Mouse (Mus musculus): ENCODE measurements around the gene Edn1. TPM values are rescaled to one million over a fixed set of nuclear protein-coding genes. Genes with fewer than 3 reads are reported as not detected.

Edn1 gene
- polyA plus RNA-seq, 1 experiment from 2014 or later: 3.8 TPM

GRCm38 (mm10) chr13:42331104-42331503 lies 29.8 kb downstream of the Edn1 start:
- H3K4me3 ChIP-seq (replicated peaks): no peak overlapping the region
- H3K9me3 ChIP-seq: no peaks in the 10 kb centered on the region
- H3K4me1 ChIP-seq: no peaks in the 10 kb centered on the region
- no peaks in the 10 kb centered on the region for H3K36me3 ChIP-seq
- no peak for ATAC-seq (ENCODE audit: insufficient read depth, low FRiP score, low read depth)
- 89% methylated on average over 2 of the region's 2 CpGs for WGBS
- H3K9ac ChIP-seq: no peak overlapping the region
- H3K4me2 ChIP-seq: no peak overlapping the region
- H3K27me3 ChIP-seq (replicated peaks): no peaks in the 10 kb centered on the region
- no peak overlapping the region for H3K27ac ChIP-seq

DNA sequence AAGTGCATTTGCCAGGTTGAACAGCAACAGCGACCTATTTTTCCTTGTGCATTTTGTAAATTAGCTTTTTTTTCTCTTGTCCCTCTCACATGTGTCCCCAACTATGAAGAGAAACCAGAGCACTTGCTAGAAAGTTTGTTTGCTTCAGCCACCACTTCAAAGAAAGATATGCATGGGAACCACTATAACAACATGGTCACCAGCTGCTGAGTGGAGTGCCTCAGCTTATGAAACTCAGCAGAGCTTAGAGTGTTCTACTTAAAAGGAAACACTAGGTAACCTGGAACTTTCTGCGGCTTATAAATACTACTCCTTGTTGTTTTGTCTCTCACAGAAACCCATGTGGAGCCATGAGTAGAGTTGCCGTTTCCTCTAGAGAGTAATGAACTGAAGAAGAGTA lies 33.7 kb downstream of the Edn1 start:
- Histone ChIP-seq H3K9ac (no peak overlapping the region), H3K27ac (no peak overlapping the region), H3K4me1 (no peaks in the 10 kb centered on the region), H3K36me3 (no peaks in the 10 kb centered on the region), H3K9me3 (no peaks in the 10 kb centered on the region), H3K4me3 (replicated peaks) (no peak overlapping the region), H3K4me2 (no peak overlapping the region), H3K27me3 (replicated peaks) (no peaks in the 10 kb centered on the region)
- ATAC-seq (ENCODE audit: insufficient read depth, low FRiP score, low read depth): no peak
- 89% methylated on average over 3 of the region's 3 CpGs for WGBS

- 25% methylated on average over 4 of the region's 4 CpGs for WGBS
- no peak overlapping the region for H3K9ac ChIP-seq
- no peak overlapping the region for H3K4me3 ChIP-seq (replicated peaks)
- H3K27me3 ChIP-seq (replicated peaks): no peaks in the 10 kb centered on the region
- no peak overlapping the region for H3K27ac ChIP-seq
- no peak overlapping the region for H3K4me2 ChIP-seq
- no peaks in the 10 kb centered on the region for H3K9me3 ChIP-seq
- no peaks in the 10 kb centered on the region for H3K4me1 ChIP-seq
- ATAC-seq (ENCODE audit: insufficient read depth, low FRiP score, low read depth): no peak
- no peaks in the 10 kb centered on the region for H3K36me3 ChIP-seq
Observed at GRCm38 (mm10) chr13:42336414-42336813, 35.1 kb downstream of the Edn1 start.

DNA sequence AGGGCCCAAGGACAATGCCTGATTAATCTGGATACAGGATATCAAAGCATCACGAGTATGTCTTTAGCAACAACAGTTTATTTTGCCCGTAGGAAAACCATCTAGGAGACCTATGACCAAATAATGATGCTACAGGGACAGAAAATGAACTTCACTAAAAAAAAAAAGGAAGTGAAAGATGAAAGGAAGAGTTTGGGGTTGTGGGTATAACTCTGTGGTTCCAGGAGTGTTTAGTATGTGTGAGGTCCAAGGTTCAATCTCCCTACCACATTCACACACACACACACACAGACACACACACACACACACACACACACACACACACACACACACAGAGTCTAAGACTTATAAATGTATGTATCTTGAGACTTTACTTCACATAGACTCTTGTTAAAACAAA lies 35.8 kb downstream of the Edn1 start:
- no peak for ATAC-seq (ENCODE audit: insufficient read depth, low FRiP score, low read depth)
- 66% methylated on average over 2 of the region's 2 CpGs for WGBS
- H3K9me3 ChIP-seq: no peaks in the 10 kb centered on the region

DNA sequence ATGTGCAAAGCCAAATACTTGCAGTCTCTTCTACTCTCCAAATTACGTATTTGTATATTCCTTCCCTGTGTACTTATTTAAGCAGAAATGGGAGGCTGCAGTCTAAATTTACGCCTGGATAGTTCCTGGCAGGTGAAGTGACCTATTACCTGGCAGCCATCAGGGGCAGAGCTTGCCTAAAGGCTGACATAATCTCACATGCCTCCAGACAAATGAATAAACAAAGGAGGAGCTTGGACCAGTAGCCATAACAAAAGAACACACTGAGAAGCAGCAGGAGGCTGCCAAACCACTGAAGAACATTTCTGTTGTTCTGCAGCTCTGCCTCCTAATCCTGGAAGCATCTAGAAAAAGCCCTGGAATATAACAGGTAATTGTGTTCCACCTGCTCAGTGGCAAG lies 38.2 kb downstream of the Edn1 start:
- H3K4me2 ChIP-seq: no peak overlapping the region
- H3K9ac ChIP-seq: no peak overlapping the region
- no peak overlapping the region for H3K4me3 ChIP-seq (replicated peaks)
- H3K9me3 ChIP-seq: no peaks in the 10 kb centered on the region
- 50% methylated on average over 2 of the region's 2 CpGs for WGBS
- H3K4me1 ChIP-seq: no peaks in the 10 kb centered on the region
- no peaks in the 10 kb centered on the region for H3K36me3 ChIP-seq
- no peaks in the 10 kb centered on the region for H3K27me3 ChIP-seq (replicated peaks)
- ATAC-seq (ENCODE audit: insufficient read depth, low FRiP score, low read depth): no peak
- H3K27ac ChIP-seq: no peak overlapping the region

More for the DNA sequence above, 35.8 kb downstream of the Edn1 start:
- no peaks in the 10 kb centered on the region for H3K36me3 ChIP-seq
- no peak overlapping the region for H3K4me3 ChIP-seq (replicated peaks)
- no peak overlapping the region for H3K27ac ChIP-seq
- no peaks in the 10 kb centered on the region for H3K4me1 ChIP-seq
- no peak overlapping the region for H3K4me2 ChIP-seq
- H3K27me3 ChIP-seq (replicated peaks): no peaks in the 10 kb centered on the region
- H3K9ac ChIP-seq: no peak overlapping the region

- H3K27me3 ChIP-seq (replicated peaks): no peaks in the 10 kb centered on the region
- no peak overlapping the region for H3K27ac ChIP-seq
- H3K4me2 ChIP-seq: no peak overlapping the region
- H3K4me1 ChIP-seq: no peaks in the 10 kb centered on the region
- no peak overlapping the region for H3K9ac ChIP-seq
- no peak overlapping the region for H3K4me3 ChIP-seq (replicated peaks)
- ATAC-seq (ENCODE audit: insufficient read depth, low FRiP score, low read depth): no peak
- no peaks in the 10 kb centered on the region for H3K36me3 ChIP-seq
- H3K9me3 ChIP-seq: no peaks in the 10 kb centered on the region
- WGBS: 50% methylated on average over 2 of the region's 2 CpGs
Observed at GRCm38 (mm10) chr13:42341871-42342532, 40.7 kb downstream of the Edn1 start.

- 79% methylated on average over 7 of the region's 7 CpGs for WGBS
- Histone ChIP-seq H3K36me3 (no peaks in the 10 kb centered on the region), H3K9me3 (no peaks in the 10 kb centered on the region), H3K4me1 (no peaks in the 10 kb centered on the region), H3K9ac (no peak overlapping the region), H3K4me2 (no peak overlapping the region), H3K27ac (no peak overlapping the region), H3K27me3 (replicated peaks) (no peaks in the 10 kb centered on the region), H3K4me3 (replicated peaks) (no peak overlapping the region)
- ATAC-seq (ENCODE audit: insufficient read depth, low FRiP score, low read depth): no peak
Observed at GRCm38 (mm10) chr13:42345439-42345838, 44.2 kb downstream of the Edn1 start.

DNA sequence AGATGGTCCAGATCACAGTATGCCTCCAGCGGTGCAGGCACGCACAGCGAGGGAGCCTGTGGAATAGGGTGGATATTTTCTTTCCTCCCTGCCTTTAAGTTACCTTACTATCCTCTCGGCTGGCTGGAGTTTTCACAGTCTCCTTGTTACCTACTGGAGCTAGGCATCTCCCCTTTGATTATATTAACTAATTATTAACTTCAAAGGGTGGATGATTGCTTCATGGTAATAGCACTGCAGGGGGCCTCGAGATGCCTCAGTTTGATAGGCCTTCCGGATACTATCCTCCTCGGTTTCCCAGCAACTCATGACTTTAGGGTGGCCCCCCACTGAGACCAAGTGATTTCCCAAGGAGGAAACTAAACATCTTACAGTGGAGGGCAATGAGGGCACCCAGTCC lies 45.1 kb downstream of the Edn1 start:
- Histone ChIP-seq H3K36me3 (no peaks in the 10 kb centered on the region), H3K9ac (no peak overlapping the region), H3K9me3 (no peaks in the 10 kb centered on the region), H3K27ac (no peak overlapping the region), H3K4me2 (no peak overlapping the region), H3K4me1 (no peaks in the 10 kb centered on the region), H3K4me3 (replicated peaks) (no peak overlapping the region), H3K27me3 (replicated peaks) (no peaks in the 10 kb centered on the region)
- WGBS: 46% methylated on average over 7 of the region's 7 CpGs
- ATAC-seq (ENCODE audit: insufficient read depth, low FRiP score, low read depth): no peak

DNA sequence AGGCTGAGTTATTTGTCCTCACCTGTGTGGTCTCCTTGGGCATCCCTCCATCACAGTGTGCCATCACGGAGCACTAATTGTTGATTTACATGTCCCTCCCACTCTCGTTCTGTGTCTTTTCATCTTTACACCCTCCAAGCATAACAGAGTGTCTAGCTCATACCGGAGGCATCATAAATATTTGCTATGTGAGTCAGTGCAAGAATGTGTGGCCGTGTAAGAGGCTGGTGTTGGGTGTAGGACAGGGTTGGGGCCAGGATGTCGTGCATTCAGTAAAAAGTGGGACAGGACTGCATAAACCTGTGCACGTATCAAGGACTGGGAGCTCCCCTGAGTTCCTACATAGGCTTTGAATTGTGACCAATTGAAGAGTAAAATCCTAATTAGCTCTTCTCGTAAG lies 50.4 kb downstream of the Edn1 start:
- no peak for ATAC-seq (ENCODE audit: insufficient read depth, low FRiP score, low read depth)
- no peak overlapping the region for H3K27ac ChIP-seq
- 59% methylated on average over 7 of the region's 7 CpGs for WGBS
- H3K9ac ChIP-seq: no peak overlapping the region
- H3K4me1 ChIP-seq: no peaks in the 10 kb centered on the region
- no peaks in the 10 kb centered on the region for H3K27me3 ChIP-seq (replicated peaks)
- no peak overlapping the region for H3K4me3 ChIP-seq (replicated peaks)
- no peaks in the 10 kb centered on the region for H3K9me3 ChIP-seq
- no peak overlapping the region for H3K4me2 ChIP-seq
- H3K36me3 ChIP-seq: no peaks in the 10 kb centered on the region

Other genes with a start within 250 kb of the Edn1 start
- gene Hivep1, start 249.5 kb upstream of the Edn1 start, polyA plus RNA-seq (2015; fragmentation: Nextera tagmentation; extraction: Ambion mirVana): 9.4 and 11.1 TPM in 2 replicates